Mouse (Mus musculus): ENCODE data around the gene Gspt2.
"Not testable (repeated sequence)": the region's sequence is repeated elsewhere in the genome, so short reads cannot be mapped to it uniquely, and the experiment has no call there.

Gene Gspt2

GRCm38 (mm10) chrX:94635961-94636563 is at the start of gene Gspt2:
TSS of gene Gspt2 (plus strand) at chrX:94636069.
- peak; percentile 8 for DNase-seq

GRCm38 (mm10) chrX:94624835-94625803 is 10.8 kb upstream of the Gspt2 start:
- peak; percentile 14 for DNase-seq

- no peak for DNase-seq
Observed at GRCm38 (mm10) chrX:94636911-94637310, 1.0 kb downstream of the Gspt2 start.

- no peak for DNase-seq
Observed at GRCm38 (mm10) chrX:94648541-94648940, 12.7 kb downstream of the Gspt2 start.

- DNase-seq = no peak
Observed at GRCm38 (mm10) chrX:94657734-94658133, 21.9 kb downstream of the Gspt2 start.

GRCm38 (mm10) chrX:94670814-94671213 is 34.9 kb downstream of the Gspt2 start:
- DNase-seq = no peak

GRCm38 (mm10) chrX:94674977-94675376 is 39.1 kb downstream of the Gspt2 start:
- peak; percentile 40 for DNase-seq

- DNase-seq = not testable (repeated sequence)
Observed at GRCm38 (mm10) chrX:94681581-94681980, 45.7 kb downstream of the Gspt2 start.

GRCm38 (mm10) chrX:94689593-94689992 is 53.7 kb downstream of the Gspt2 start:
- DNase-seq = not testable (repeated sequence)
